11 mouse cellular contexts compared by ENCODE assay signal in genomic region chr4:108338321-108338733, GRCm38 (mm10). TPM values are rescaled to one million over a fixed set of nuclear protein-coding genes. Genes with fewer than 3 reads are reported as not detected.
DNase-seq lines count a peak whose midpoint lies in the region; ATAC-seq and TF ChIP-seq lines count a peak whose summit lies in the region.
"Had no signal": no experiment of that assay in that cellular context is flagged by ENCODE, and none has a peak within 500 bp of the region (broad histone marks: within the 10 kb centered on the region; RNA-seq: fewer than 3 reads in every experiment).

No protein-coding gene starts in this region.

- TF ChIP-seq EP300 in liver, postnatal 0 days (IDR thresholded peaks at IDR 0.05; ENCODE audit: low read depth): no peak

- no peaks in the 10 kb centered on the region for H3K27me3 ChIP-seq in liver, adult 2 months (ENCODE audit: control insufficient read depth, insufficient read depth, low read length)
- H3K27me3 ChIP-seq in liver, postnatal 0 days (ENCODE audit: insufficient read depth, low read length): no peaks in the 10 kb centered on the region
- no peaks in the 10 kb centered on the region for H3K27me3 ChIP-seq in neural tube, embryonic 15.5 days (replicated peaks)
- H3K27me3 ChIP-seq: heart, embryonic 13.5 days had no signal

- no peak overlapping the region for H3K4me2 ChIP-seq in liver, postnatal 0 days (ENCODE audit: low read depth, low read length)
- no peak overlapping the region for H3K4me2 ChIP-seq in neural tube, embryonic 15.5 days
- H3K4me2 ChIP-seq: heart, embryonic 13.5 days had no signal

- H3K79me2 ChIP-seq in liver, adult 2 months (ENCODE audit: control insufficient read depth, insufficient read depth, low read length): no peaks in the 10 kb centered on the region

- peak; percentile 84 for DNase-seq in liver, adult 2 months (ENCODE audit: extremely low read depth, low read depth, low spot score)
- DNase-seq in liver: no peak
- peak; percentile 85 for DNase-seq in adrenal gland, adult 2 months
- peak; percentile 39 to 43 for DNase-seq in cerebellum, postnatal 36 days
- DNase-seq in liver, postnatal 0 days: peak; percentile 42
- no peak for DNase-seq in gastrocnemius, adult 18-20 months (ENCODE audit: low spot score)
- no peak for DNase-seq in lung, postnatal 25 days (ENCODE audit: low spot score)

- no peaks in the 10 kb centered on the region for H3K9me3 ChIP-seq in liver, postnatal 0 days (ENCODE audit: low read length)
- no peaks in the 10 kb centered on the region for H3K9me3 ChIP-seq in neural tube, embryonic 15.5 days (replicated peaks)
- H3K9me3 ChIP-seq: heart, embryonic 13.5 days had no signal

- TF ChIP-seq CTCF in liver, adult 2 months (IDR thresholded peaks at IDR 0.05; ENCODE audit: low read depth, low read length): no peak
- no peak for TF ChIP-seq CTCF in liver, postnatal 0 days (IDR thresholded peaks at IDR 0.05; ENCODE audit: low read depth)

- H3K4me3 ChIP-seq in liver, adult 2 months (ENCODE audit: insufficient read depth, low read depth, low read length): no peak overlapping the region
- no peak overlapping the region for H3K4me3 ChIP-seq in liver, postnatal 0 days (ENCODE audit: low read depth, low read length)
- H3K4me3 ChIP-seq in neural tube, embryonic 15.5 days (replicated peaks): no peak overlapping the region
- H3K4me3 ChIP-seq: heart, embryonic 13.5 days had no signal

- peaks cover 7% of the 10 kb centered on the region for H3K36me3 ChIP-seq in liver, adult 2 months (ENCODE audit: control insufficient read depth, insufficient read depth, low read length)
- H3K36me3 ChIP-seq in liver, postnatal 0 days (replicated peaks; ENCODE audit: insufficient read depth, low read length): peaks cover 17% of the 10 kb centered on the region
- peaks cover 20% of the 10 kb centered on the region for H3K36me3 ChIP-seq in neural tube, embryonic 15.5 days

- H3K9ac ChIP-seq in liver, adult 2 months (ENCODE audit: low read depth, low read length): peak overlapping the region; percentile 21; the same call in 1 of the 2 replicates
- no peak overlapping the region for H3K9ac ChIP-seq in liver, postnatal 0 days (replicated peaks)
- H3K9ac ChIP-seq in neural tube, embryonic 15.5 days (replicated peaks): no peak overlapping the region

- WGBS in liver, adult 2 months: 20% methylated on average over 9 of the region's 9 CpGs
- WGBS in liver, postnatal 0 days (ENCODE audit: insufficient replicate concordance): 56% methylated on average over 9 of the region's 9 CpGs
- WGBS in neural tube, embryonic 15.5 days: 51% methylated on average over 9 of the region's 9 CpGs

- H3K4me1 ChIP-seq in liver, adult 2 months (ENCODE audit: control insufficient read depth, insufficient read depth, low read length): peaks cover 18% of the 10 kb centered on the region
- 0 out of 2 replicates have a peak, but pooled peaks cover 7% of the 10 kb centered on the region for H3K4me1 ChIP-seq in liver, postnatal 0 days (ENCODE audit: insufficient read depth)
- no peaks in the 10 kb centered on the region for H3K4me1 ChIP-seq in neural tube, embryonic 15.5 days

- no peak for TF ChIP-seq POLR2A in liver, adult 2 months (IDR thresholded peaks at IDR 0.05; ENCODE audit: extremely low read depth, insufficient read depth, low read length)

- H3K27ac ChIP-seq in liver, adult 2 months (replicated peaks; ENCODE audit: insufficient read depth, low read depth, low read length): peak overlapping the region; percentile 53
- H3K27ac ChIP-seq in liver, postnatal 0 days (ENCODE audit: low read depth): peak overlapping the region; percentile 62
- H3K27ac ChIP-seq in neural tube, embryonic 15.5 days (replicated peaks): no peak overlapping the region
- H3K27ac ChIP-seq: heart, embryonic 13.5 days had no signal

- ATAC-seq in liver, postnatal 0 days: peak; percentile 76
- no peak for ATAC-seq in neural tube, embryonic 15.5 days (ENCODE audit: low FRiP score)

RNA-seq across cellular contexts. Expression of gene Coa7, which starts 10.4 kb away (rescaled TPM):
- 11.7 and 16.3 TPM in 2 replicates for total RNA-seq in liver, adult 2 months (2014; rRNA removed)
- polyA plus RNA-seq in liver, adult 2 months (2012; rRNA removed): 19.3 and 21.9 TPM in 2 replicates
- total RNA-seq in adrenal gland, adult 2 months (2021): 10 to 100 TPM; 46.9 to 53.0 TPM
- polyA plus RNA-seq in adrenal gland, adult 2 months (2012; rRNA removed): 6.5 and 7.7 TPM in 2 replicates
- 62.2 and 64.9 TPM in 2 replicates for polyA plus RNA-seq in liver, postnatal 0 days (2015; fragmentation: Nextera tagmentation; extraction: Ambion mirVana)
- total RNA-seq in gastrocnemius, adult 18-20 months (2021): 10 to 100 TPM; 29.9 to 35.5 TPM
- 42.6 and 46.8 TPM in 2 replicates for polyA plus RNA-seq in neural tube, embryonic 15.5 days (2015; fragmentation: Nextera tagmentation; extraction: Ambion mirVana)

RNA-seq across cellular contexts. Expression of gene Zyg11b, which starts 37.4 kb away (rescaled TPM):
- 25.4 and 28.8 TPM in 2 replicates for total RNA-seq in liver, adult 2 months (2014; rRNA removed)
- polyA plus RNA-seq in liver, adult 2 months (2012; rRNA removed): 5.8 and 6.4 TPM in 2 replicates
- 10 to 100 TPM; 34.1 to 43.0 TPM for total RNA-seq in adrenal gland, adult 2 months (2021)
- polyA plus RNA-seq in adrenal gland, adult 2 months (2012; rRNA removed): 7.4 and 8.6 TPM in 2 replicates
- polyA plus RNA-seq in liver, postnatal 0 days (2015; fragmentation: Nextera tagmentation; extraction: Ambion mirVana): 2.5 and 2.6 TPM in 2 replicates
- 10 to 100 TPM; 59.6 to 65.3 TPM for total RNA-seq in gastrocnemius, adult 18-20 months (2021)
- 23.3 and 28.8 TPM in 2 replicates for polyA plus RNA-seq in neural tube, embryonic 15.5 days (2015; fragmentation: Nextera tagmentation; extraction: Ambion mirVana)

RNA-seq across cellular contexts. Expression of gene Shisal2a, which starts 44.8 kb away (rescaled TPM):
- not detected in 2 replicates for total RNA-seq in liver, adult 2 months (2014; rRNA removed)
- not detected in 2 replicates for polyA plus RNA-seq in liver, adult 2 months (2012; rRNA removed)
- 1 to 10 TPM; 6.4 to 9.5 TPM for total RNA-seq in adrenal gland, adult 2 months (2021)
- polyA plus RNA-seq in adrenal gland, adult 2 months (2012; rRNA removed): 14.3 and 16.2 TPM in 2 replicates
- polyA plus RNA-seq in liver, postnatal 0 days (2015; fragmentation: Nextera tagmentation; extraction: Ambion mirVana): 0.26 and 0.52 TPM in 2 replicates
- total RNA-seq in gastrocnemius, adult 18-20 months (2021): not detected
- 4.0 and 6.3 TPM in 2 replicates for polyA plus RNA-seq in neural tube, embryonic 15.5 days (2015; fragmentation: Nextera tagmentation; extraction: Ambion mirVana)
- total RNA-seq: layer of hippocampus, postnatal 10 days; MEL had no signal

Comparison
In these comparisons a context has a peak if more than half of its experiments do, and no peak if none do; other contexts are left out.
1. DNase-seq: peak in liver, adult 2 months (single experiment), adrenal gland, adult 2 months (single experiment), cerebellum, postnatal 36 days (2 of 2) and liver, postnatal 0 days (single experiment); none in liver (single experiment), gastrocnemius, adult 18-20 months (single experiment) and lung, postnatal 25 days (single experiment).